In genomic region chr10:30810967-30811293, GRCm38 (mm10) we compare ENCODE assay signal across 1 mouse cellular context.
TF ChIP-seq lines count a peak whose summit lies in the region.

No protein-coding gene starts in this region.

TF ChIP-seq in CH12.LX, 34 proteins besides CTCF, POLR2A, EP300 and RAD21 (continued from another document):
- TF ChIP-seq UBTF (IDR thresholded peaks at IDR 0.05; ENCODE audit: low read depth, low read length), result no peak
- peak; percentile 89 for TF ChIP-seq MAFK (IDR thresholded peaks at IDR 0.05; ENCODE audit: insufficient replicate concordance, low read length)
- no peak for TF ChIP-seq IRF4 (IDR thresholded peaks at IDR 0.05; ENCODE audit: low read depth, low read length)
- TF ChIP-seq JUND (conservative IDR thresholded peaks at IDR 0.05; ENCODE audit: low read depth, low read length), result no peak
- TF ChIP-seq USF2 (conservative IDR thresholded peaks at IDR 0.05; ENCODE audit: low read depth, low read length), result no peak
- peak; percentile 60 for TF ChIP-seq SMC3 (IDR thresholded peaks at IDR 0.05; ENCODE audit: low read depth, low read length)
- TF ChIP-seq CHD1 (IDR thresholded peaks at IDR 0.05; ENCODE audit: low read depth, low read length), result no peak
- TF ChIP-seq ELF1 (IDR thresholded peaks at IDR 0.05; ENCODE audit: low read depth, low read length), result peak; percentile 96
- TF ChIP-seq JUN (IDR thresholded peaks at IDR 0.05; ENCODE audit: insufficient read depth, low read depth, low read length), result no peak
- no peak for TF ChIP-seq E2F4 (IDR thresholded peaks at IDR 0.05; ENCODE audit: insufficient replicate concordance, low read depth, low read length)
- TF ChIP-seq RCOR1 (conservative IDR thresholded peaks at IDR 0.05; ENCODE audit: low read depth, low read length), result no peak
- no peak for TF ChIP-seq POLR2AphosphoS2 (IDR thresholded peaks at IDR 0.05; ENCODE audit: low read depth, low read length)
- peak; percentile 99 for TF ChIP-seq TBP (conservative IDR thresholded peaks at IDR 0.05; ENCODE audit: low read depth, low read length)
- TF ChIP-seq PAX5 (IDR thresholded peaks at IDR 0.05; ENCODE audit: low read length), result no peak
- TF ChIP-seq MAZ (IDR thresholded peaks at IDR 0.05; ENCODE audit: low read depth, low read length), result no peak
- TF ChIP-seq CHD2 (IDR thresholded peaks at IDR 0.05; ENCODE audit: low read length), result no peak
- no peak for TF ChIP-seq HCFC1 (IDR thresholded peaks at IDR 0.05; ENCODE audit: low read depth, low read length)
- TF ChIP-seq NELFE (IDR thresholded peaks at IDR 0.05; ENCODE audit: low read depth, low read length), result no peak
- no peak for TF ChIP-seq MXI1 (IDR thresholded peaks at IDR 0.05; ENCODE audit: low read depth, low read length)
- no peak for TF ChIP-seq SIN3A (IDR thresholded peaks at IDR 0.05; ENCODE audit: low read length)
- TF ChIP-seq ETS1 (conservative IDR thresholded peaks at IDR 0.05; ENCODE audit: low read depth, low read length), result no peak
- TF ChIP-seq ZNF384 (IDR thresholded peaks at IDR 0.05; ENCODE audit: low read depth, low read length), result no peak
- peak; percentile 54; the same call in 1 of the 2 replicates for TF ChIP-seq KAT2A (IDR thresholded peaks at IDR 0.05; ENCODE audit: insufficient replicate concordance, low read length)
- peak; percentile 31; the same call in 1 of the 2 replicates for TF ChIP-seq NRF1 (IDR thresholded peaks at IDR 0.05; ENCODE audit: low read depth, low read length)
